Mouse (Mus musculus) gastrocnemius, adult 18-20 months (tissue): ENCODE measurements around the gene Ppip5k1. TPM values are rescaled to one million over a fixed set of nuclear protein-coding genes. Genes with fewer than 3 reads are reported as not detected.

Experiments used
- DNase-seq: peaks from one replicate; pipeline ENCODE4 v3.0.0; 2021; ENCODE audit warnings: low spot score
- total RNA-seq, 2 experiments: library from RNA; stranded (reverse); gene quantifications; 2 replicates each; pipeline ENCODE4 v1.2.3; 2021

Ppip5k1 gene
- total RNA-seq, 2 experiments from 2014 or later = 107 to 127 TPM

GRCm38 (mm10) chr2:121299471-121299870 lies 55.7 kb downstream of the Ppip5k1 start:
- DNase-seq = no peak

- no peak for DNase-seq
Measured at GRCm38 (mm10) chr2:121298131-121298530, 57.1 kb downstream of the Ppip5k1 start.

GRCm38 (mm10) chr2:121297701-121298100 lies 57.5 kb downstream of the Ppip5k1 start:
- no peak for DNase-seq

- no peak for DNase-seq
Measured at GRCm38 (mm10) chr2:121296754-121297231, 58.4 kb downstream of the Ppip5k1 start.

GRCm38 (mm10) chr2:121295608-121296571 lies 59.3 kb downstream of the Ppip5k1 start:
- DNase-seq = no peak

- peak; percentile 50 for DNase-seq
Measured at GRCm38 (mm10) chr2:121294753-121295607, 60.2 kb downstream of the Ppip5k1 start.

- DNase-seq = peak; percentile 54
Measured at GRCm38 (mm10) chr2:121294182-121294581, 61.0 kb downstream of the Ppip5k1 start.

GRCm38 (mm10) chr2:121292316-121293013 lies 62.7 kb downstream of the Ppip5k1 start:
- no peak for DNase-seq

GRCm38 (mm10) chr2:121289730-121290540 lies 65.3 kb downstream of the Ppip5k1 start:
- DNase-seq = no peak

GRCm38 (mm10) chr2:121288901-121289729 lies 66.1 kb downstream of the Ppip5k1 start, which contains the start of gene Map1a:
Map1a (plus strand) TSS chr2:121289600.
- DNase-seq = peak; percentile 84

GRCm38 (mm10) chr2:121287850-121288249 lies 67.3 kb downstream of the Ppip5k1 start:
- DNase-seq = no peak

GRCm38 (mm10) chr2:121271928-121272516 lies 83.2 kb downstream of the Ppip5k1 start:
- no peak for DNase-seq

- peak; percentile 97 for DNase-seq
Measured at GRCm38 (mm10) chr2:121271236-121271927, 83.8 kb downstream of the Ppip5k1 start, which contains the start of gene Trp53bp1. Trp53bp1 (minus strand) TSS chr2:121271407.

GRCm38 (mm10) chr2:121270521-121271235 lies 84.5 kb downstream of the Ppip5k1 start:
- DNase-seq = no peak

- DNase-seq = no peak
Measured at GRCm38 (mm10) chr2:121268446-121268845, 86.8 kb downstream of the Ppip5k1 start.
